Mouse (Mus musculus) heart, adult 8-10 months (tissue): ENCODE measurements around the gene Tom1l2. TPM values are rescaled to one million over a fixed set of nuclear protein-coding genes. Genes with fewer than 3 reads are reported as not detected.

Experiments used
- DNase-seq: peaks from one replicate; pipeline ENCODE4 v3.0.0; 2022; ENCODE audit warnings: low spot score
- total RNA-seq, 4 experiments: library from RNA; stranded (reverse); gene quantifications; 2 replicates each; pipeline ENCODE4 v1.2.4; 2022

Tom1l2 gene
- total RNA-seq, 4 experiments from 2014 or later, result 121 to 134 (median 127) TPM

- DNase-seq, result no peak
Measured at GRCm38 (mm10) chr11:60231951-60232350, 120.8 kb downstream of the Tom1l2 start.

- DNase-seq, result no peak
Measured at GRCm38 (mm10) chr11:60231326-60231725, 121.4 kb downstream of the Tom1l2 start.

- no peak for DNase-seq
Measured at GRCm38 (mm10) chr11:60230512-60230911, 122.2 kb downstream of the Tom1l2 start.

- no peak for DNase-seq
Measured at GRCm38 (mm10) chr11:60229821-60230220, 122.9 kb downstream of the Tom1l2 start.

- no peak for DNase-seq
Measured at GRCm38 (mm10) chr11:60228525-60228924, 124.2 kb downstream of the Tom1l2 start.

GRCm38 (mm10) chr11:60225874-60226273, 126.8 kb downstream of the Tom1l2 start:
- no peak for DNase-seq

- no peak for DNase-seq
Measured at GRCm38 (mm10) chr11:60224676-60225075, 128.0 kb downstream of the Tom1l2 start.

GRCm38 (mm10) chr11:60222469-60223236, 130.1 kb downstream of the Tom1l2 start, which contains the start of gene Srebf1:
Gene Srebf1 (minus strand): TSS chr11:60222581.
- DNase-seq, result peak; percentile 67

GRCm38 (mm10) chr11:60222085-60222468, 130.6 kb downstream of the Tom1l2 start:
- no peak for DNase-seq

- no peak for DNase-seq
Measured at GRCm38 (mm10) chr11:60221425-60221824, 131.3 kb downstream of the Tom1l2 start.

- peak; percentile 92 for DNase-seq
Measured at GRCm38 (mm10) chr11:60220291-60220804, 132.4 kb downstream of the Tom1l2 start.

- DNase-seq, result no peak
Measured at GRCm38 (mm10) chr11:60219609-60220008, 133.1 kb downstream of the Tom1l2 start.

GRCm38 (mm10) chr11:60217467-60217866, 135.2 kb downstream of the Tom1l2 start:
- no peak for DNase-seq

- DNase-seq, result no peak
Measured at GRCm38 (mm10) chr11:60216671-60217070, 136.0 kb downstream of the Tom1l2 start.

GRCm38 (mm10) chr11:60213266-60213665, 139.4 kb downstream of the Tom1l2 start:
- DNase-seq, result no peak

- no peak for DNase-seq
Measured at GRCm38 (mm10) chr11:60211761-60212160, 140.9 kb downstream of the Tom1l2 start.

GRCm38 (mm10) chr11:60211152-60211551, 141.6 kb downstream of the Tom1l2 start:
- DNase-seq, result no peak

GRCm38 (mm10) chr11:60210305-60210724, 142.4 kb downstream of the Tom1l2 start:
- peak; percentile 88 for DNase-seq

- DNase-seq, result no peak
Measured at GRCm38 (mm10) chr11:60209933-60210249, 142.8 kb downstream of the Tom1l2 start.

- peak; percentile 69 for DNase-seq
Measured at GRCm38 (mm10) chr11:60209217-60209932, 143.3 kb downstream of the Tom1l2 start.

- DNase-seq, result no peak
Measured at GRCm38 (mm10) chr11:60208712-60209111, 144.0 kb downstream of the Tom1l2 start.

- DNase-seq, result no peak
Measured at GRCm38 (mm10) chr11:60208201-60208600, 144.5 kb downstream of the Tom1l2 start.

- DNase-seq, result no peak
Measured at GRCm38 (mm10) chr11:60206207-60206606, 146.5 kb downstream of the Tom1l2 start.
